Mouse (Mus musculus): ENCODE data around the gene Kctd2. TPM values are rescaled to one million over a fixed set of nuclear protein-coding genes. Genes with fewer than 3 reads are reported as not detected.
A peak's percentile ranks its signal among the peaks of the same experiment; 100 is the strongest.

Kctd2 gene
- polyA plus RNA-seq, 1 experiment from 2014 or later, result 23.5 TPM

DNA sequence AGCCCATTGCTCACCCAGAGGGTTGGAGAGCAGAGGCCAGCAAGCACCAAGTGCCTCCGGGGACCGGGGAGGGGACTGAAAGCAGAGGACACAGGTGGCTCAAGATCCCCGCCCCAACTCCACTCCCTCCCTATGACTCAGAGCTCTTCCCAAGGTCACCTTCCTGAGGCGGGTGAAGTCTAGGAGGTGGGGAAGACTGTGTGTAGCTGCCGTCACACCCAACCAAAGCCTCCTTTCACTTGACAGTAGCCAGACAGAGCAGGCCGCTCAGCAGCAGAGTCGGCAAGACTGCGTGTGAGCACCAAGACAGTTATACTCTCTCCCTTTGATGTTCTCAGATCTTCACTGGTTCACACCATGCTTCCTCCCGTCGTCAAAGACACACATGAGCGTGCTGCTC is 43.5 kb downstream of the Kctd2 start:
- Histone ChIP-seq H3K4me2 (ENCODE audit: low read length) (no peak overlapping the region), H3K9me3 (ENCODE audit: control insufficient read depth, low read length) (no peaks in the 10 kb centered on the region), H3K4me3 (ENCODE audit: control insufficient read depth in 1 of 2, insufficient read depth in 1 of 2, low read depth in 1 of 2, low read length in 2 of 2) (no peak overlapping the region), H3K36me3 (ENCODE audit: control insufficient read depth, insufficient read depth, low read length) (no peaks in the 10 kb centered on the region), H3K9ac (ENCODE audit: low read length) (no peak overlapping the region), H3K27ac (replicated peaks in 1 of 2; ENCODE audit: control insufficient read depth in 1 of 2, insufficient read depth in 1 of 2, low read depth in 2 of 2, low read length in 2 of 2) (0 out of 4 replicates have a peak overlapping the region, but pooled peaks of 1 of the 2 experiments have one; percentile 1), H3K27me3 (ENCODE audit: control insufficient read depth, insufficient read depth, low read length) (no peaks in the 10 kb centered on the region), H3K4me1 (ENCODE audit: control insufficient read depth in 2 of 2, insufficient read depth in 2 of 2, low read length in 2 of 2) (peaks cover 6% of the 10 kb centered on the region in 2 experiments; a peak in 3 of 4 replicates)
- WGBS, result 43% methylated on average over 11 of the region's 11 CpGs
- ATAC-seq (ENCODE audit: insufficient number of reproducible peaks, insufficient read depth, low FRiP score, low read depth), result no peak

DNA sequence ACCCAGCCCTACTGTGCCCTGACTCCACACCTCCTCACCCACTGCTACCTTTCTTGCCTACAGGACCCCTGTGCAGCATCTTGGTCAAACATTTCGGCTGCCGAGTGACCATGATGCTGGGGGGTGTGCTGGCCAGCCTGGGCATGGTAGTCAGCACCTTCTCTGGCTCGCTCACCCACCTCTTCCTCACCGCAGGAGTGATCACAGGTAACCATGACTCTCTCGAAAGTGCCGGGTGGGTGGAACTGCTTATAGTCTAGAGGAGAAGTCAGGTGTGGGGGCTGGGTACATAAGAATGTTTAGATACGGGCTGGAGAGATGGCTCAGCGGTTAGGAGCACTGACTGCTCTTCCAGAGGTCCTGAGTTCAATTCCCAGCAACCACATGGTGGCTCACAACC is 44.9 kb downstream of the Kctd2 start:
- Histone ChIP-seq H3K36me3 (ENCODE audit: control insufficient read depth, insufficient read depth, low read length) (no peaks in the 10 kb centered on the region), H3K4me3 (ENCODE audit: control insufficient read depth in 1 of 2, insufficient read depth in 1 of 2, low read depth in 1 of 2, low read length in 2 of 2) (no peak overlapping the region), H3K9ac (ENCODE audit: low read length) (no peak overlapping the region), H3K4me1 (ENCODE audit: control insufficient read depth in 2 of 2, insufficient read depth in 2 of 2, low read length in 2 of 2) (peaks cover 6% of the 10 kb centered on the region in 2 experiments; a peak in 3 of 4 replicates), H3K27ac (replicated peaks in 1 of 2; ENCODE audit: control insufficient read depth in 1 of 2, insufficient read depth in 1 of 2, low read depth in 2 of 2, low read length in 2 of 2) (no peak overlapping the region), H3K27me3 (ENCODE audit: control insufficient read depth, insufficient read depth, low read length) (no peaks in the 10 kb centered on the region), H3K9me3 (ENCODE audit: control insufficient read depth, low read length) (no peaks in the 10 kb centered on the region), H3K4me2 (ENCODE audit: low read length) (no peak overlapping the region)
- ATAC-seq (ENCODE audit: insufficient number of reproducible peaks, insufficient read depth, low FRiP score, low read depth), result no peak
- 86% methylated on average over 8 of the region's 8 CpGs for WGBS

DNA sequence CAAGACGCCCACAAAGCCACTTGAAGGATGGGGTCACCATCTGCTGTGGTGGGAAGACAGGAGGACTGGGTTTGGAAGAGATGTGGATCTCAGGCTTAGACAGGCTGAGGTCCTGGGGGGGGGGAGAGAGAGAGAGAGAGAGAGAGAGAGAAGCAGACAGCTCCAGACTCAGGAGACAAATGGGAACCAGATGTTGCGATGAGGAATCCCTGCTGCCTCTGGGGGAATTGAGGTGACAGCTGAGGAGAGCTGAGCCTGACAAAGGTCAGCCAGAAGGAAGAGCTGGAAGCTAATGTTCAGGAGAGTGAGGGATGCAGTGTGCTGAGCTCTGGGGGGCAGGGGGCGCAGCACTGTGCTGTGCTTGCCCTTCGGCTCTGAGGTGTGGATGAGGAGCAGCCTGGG is 47.3 kb downstream of the Kctd2 start:
- Histone ChIP-seq H3K9me3 (ENCODE audit: control insufficient read depth, low read length) (no peaks in the 10 kb centered on the region), H3K9ac (ENCODE audit: low read length) (no peak overlapping the region), H3K4me3 (ENCODE audit: control insufficient read depth in 1 of 2, insufficient read depth in 1 of 2, low read depth in 1 of 2, low read length in 2 of 2) (no peak overlapping the region), H3K4me1 (ENCODE audit: control insufficient read depth in 2 of 2, insufficient read depth in 2 of 2, low read length in 2 of 2) (peaks cover 6% of the 10 kb centered on the region in 2 experiments; a peak in 3 of 4 replicates), H3K27me3 (ENCODE audit: control insufficient read depth, insufficient read depth, low read length) (no peaks in the 10 kb centered on the region), H3K27ac (replicated peaks in 1 of 2; ENCODE audit: control insufficient read depth in 1 of 2, insufficient read depth in 1 of 2, low read depth in 2 of 2, low read length in 2 of 2) (no peak overlapping the region), H3K36me3 (ENCODE audit: control insufficient read depth, insufficient read depth, low read length) (no peaks in the 10 kb centered on the region), H3K4me2 (ENCODE audit: low read length) (no peak overlapping the region)
- 20% methylated on average over 4 of the region's 4 CpGs for WGBS
- no peak for ATAC-seq (ENCODE audit: insufficient number of reproducible peaks, insufficient read depth, low FRiP score, low read depth)

DNA sequence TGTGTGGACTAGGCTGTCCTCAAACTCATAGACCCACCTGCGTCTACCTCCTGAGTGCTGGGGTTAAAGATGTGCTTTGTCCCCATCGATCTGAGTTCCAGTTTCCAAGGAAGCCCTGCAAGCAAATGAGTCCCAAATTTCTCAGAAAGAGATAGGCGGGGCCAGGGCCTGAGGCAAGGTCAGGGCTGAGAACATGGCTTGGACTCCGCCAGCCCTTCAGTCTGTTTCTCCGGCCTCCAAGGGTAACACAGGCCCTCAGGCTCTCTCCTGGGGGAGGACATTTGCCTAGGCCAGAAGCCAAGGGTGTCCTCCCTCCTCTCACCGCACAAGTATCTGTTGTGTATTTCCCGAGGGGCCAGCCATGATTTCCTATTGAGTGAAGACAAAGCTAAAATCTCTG is 52.3 kb downstream of the Kctd2 start:
- no peaks in the 10 kb centered on the region for H3K36me3 ChIP-seq (ENCODE audit: control insufficient read depth, insufficient read depth, low read length)
- H3K9ac ChIP-seq (ENCODE audit: low read length), result no peak overlapping the region
- H3K27me3 ChIP-seq (ENCODE audit: control insufficient read depth, insufficient read depth, low read length), result no peaks in the 10 kb centered on the region
- no peak overlapping the region for H3K4me3 ChIP-seq (ENCODE audit: control insufficient read depth in 1 of 2, insufficient read depth in 1 of 2, low read depth in 1 of 2, low read length in 2 of 2)
- no peak overlapping the region for H3K4me2 ChIP-seq (ENCODE audit: low read length)
- no peaks in the 10 kb centered on the region for H3K9me3 ChIP-seq (ENCODE audit: control insufficient read depth, low read length)
- WGBS, result 78% methylated on average over 7 of the region's 7 CpGs
- ATAC-seq (ENCODE audit: insufficient number of reproducible peaks, insufficient read depth, low FRiP score, low read depth), result no peak
- H3K4me1 ChIP-seq (ENCODE audit: control insufficient read depth in 2 of 2, insufficient read depth in 2 of 2, low read length in 2 of 2), result peaks cover 14 to 27% of the 10 kb centered on the region in 2 experiments
- no peak overlapping the region for H3K27ac ChIP-seq (replicated peaks in 1 of 2; ENCODE audit: control insufficient read depth in 1 of 2, insufficient read depth in 1 of 2, low read depth in 2 of 2, low read length in 2 of 2)

DNA sequence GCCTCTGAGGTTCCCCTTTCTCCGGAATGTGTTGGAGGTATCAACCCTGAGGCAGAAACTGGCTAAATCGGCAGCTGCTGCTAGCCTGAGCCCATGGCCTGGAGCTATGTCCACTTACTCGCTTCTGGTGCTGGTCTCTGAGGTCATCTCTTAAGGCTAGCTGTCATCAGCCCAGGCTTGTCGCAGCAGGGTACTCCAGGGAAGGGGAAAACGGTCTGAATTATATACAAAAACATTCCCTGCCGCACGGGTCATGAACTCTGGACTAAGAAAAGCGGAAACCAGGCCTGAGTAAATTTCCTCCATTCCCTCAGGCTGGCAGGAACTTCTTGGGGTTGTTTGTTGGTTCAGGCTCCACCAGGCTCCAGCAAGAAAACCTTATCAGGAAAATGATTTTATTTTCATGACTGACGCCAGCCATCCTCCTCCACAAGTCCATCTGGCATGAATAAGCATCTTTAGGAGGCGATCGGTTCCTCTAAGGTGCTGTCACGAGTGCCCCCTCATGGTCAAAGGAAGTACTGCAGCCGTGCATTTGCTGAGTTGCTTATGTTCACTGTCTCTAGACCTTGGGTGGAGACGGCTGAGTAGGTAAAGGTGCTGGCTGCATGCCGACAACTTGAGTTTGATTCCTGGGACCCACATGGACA is 53.8 kb downstream of the Kctd2 start:
- Histone ChIP-seq H3K9ac (ENCODE audit: low read length) (peak overlapping the region; percentile 17; the same call in 1 of the 2 replicates), H3K27ac (replicated peaks in 1 of 2; ENCODE audit: control insufficient read depth in 1 of 2, insufficient read depth in 1 of 2, low read depth in 2 of 2, low read length in 2 of 2) (peak overlapping the region; percentile 78 to 79), H3K9me3 (ENCODE audit: control insufficient read depth, low read length) (no peaks in the 10 kb centered on the region), H3K27me3 (ENCODE audit: control insufficient read depth, insufficient read depth, low read length) (no peaks in the 10 kb centered on the region), H3K4me3 (ENCODE audit: control insufficient read depth in 1 of 2, insufficient read depth in 1 of 2, low read depth in 1 of 2, low read length in 2 of 2) (no peak overlapping the region), H3K36me3 (ENCODE audit: control insufficient read depth, insufficient read depth, low read length) (peaks cover 3% of the 10 kb centered on the region; the same call in 1 of the 2 replicates), H3K4me2 (ENCODE audit: low read length) (peak overlapping the region; percentile 14; the same call in 1 of the 2 replicates), H3K4me1 (ENCODE audit: control insufficient read depth in 2 of 2, insufficient read depth in 2 of 2, low read length in 2 of 2) (peaks cover 14 to 27% of the 10 kb centered on the region in 2 experiments)
- peak; percentile 51 for ATAC-seq (ENCODE audit: insufficient number of reproducible peaks, insufficient read depth, low FRiP score, low read depth)
- WGBS, result 17% methylated on average over 15 of the region's 15 CpGs

DNA sequence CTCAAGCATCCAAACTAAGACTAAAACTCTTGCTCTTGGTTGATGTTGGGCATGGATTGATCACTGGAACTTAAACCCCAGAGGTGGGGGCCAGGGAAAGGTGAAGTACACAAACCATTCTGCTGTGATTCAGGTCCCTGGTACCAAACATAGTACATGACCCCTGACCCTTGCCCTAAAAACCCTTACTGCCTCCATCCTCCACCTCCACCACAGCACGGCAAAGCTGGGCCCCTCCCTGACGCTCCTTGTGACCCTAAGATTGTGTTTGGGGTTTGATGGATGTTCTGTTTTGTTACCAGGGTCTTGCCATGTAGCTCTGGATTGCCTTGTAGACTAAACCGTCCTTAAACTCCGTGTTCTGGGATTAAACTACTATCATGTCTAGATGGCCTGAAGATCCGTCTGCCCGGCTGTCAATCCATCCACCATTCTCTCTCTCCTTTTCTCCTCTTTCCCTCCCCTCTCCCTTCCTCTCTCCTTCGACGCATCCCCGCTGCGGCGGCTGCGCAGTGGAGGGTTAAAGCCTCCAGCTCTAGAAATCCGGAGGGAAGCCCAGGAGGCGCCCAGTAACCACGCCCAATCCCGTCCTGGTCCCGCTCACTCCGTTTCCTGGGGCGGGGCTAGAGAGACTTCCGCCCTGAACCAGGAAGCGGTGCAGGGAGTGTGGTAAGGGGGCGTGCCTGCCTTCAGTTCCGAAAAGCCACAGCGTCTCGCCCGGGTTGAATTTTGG is 55.3 kb downstream of the Kctd2 start, which contains the start of gene Armc7:
Gene Armc7 (plus strand): TSS at position 643 of the 733 bp plus-strand sequence.
- Histone ChIP-seq H3K27ac (replicated peaks in 1 of 2; ENCODE audit: control insufficient read depth in 1 of 2, insufficient read depth in 1 of 2, low read depth in 2 of 2, low read length in 2 of 2) (peak within 1 kb of the TSS; percentile 46 to 78), H3K4me1 (ENCODE audit: control insufficient read depth in 2 of 2, insufficient read depth in 2 of 2, low read length in 2 of 2) (peaks cover 14 to 27% of the 10 kb centered on the region in 2 experiments), H3K9me3 (ENCODE audit: control insufficient read depth, low read length) (no peaks in the 10 kb centered on the region), H3K36me3 (ENCODE audit: control insufficient read depth, insufficient read depth, low read length) (peaks cover 10% of the 10 kb centered on the region), H3K9ac (ENCODE audit: low read length) (peak within 1 kb of the TSS; percentile 84), H3K4me2 (ENCODE audit: low read length) (peak within 1 kb of the TSS; percentile 90), H3K4me3 (ENCODE audit: control insufficient read depth in 1 of 2, insufficient read depth in 1 of 2, low read depth in 1 of 2, low read length in 2 of 2) (peak within 1 kb of the TSS; percentile 71 to 82), H3K27me3 (ENCODE audit: control insufficient read depth, insufficient read depth, low read length) (no peaks in the 10 kb centered on the region)
- peak; percentile 92 for ATAC-seq (ENCODE audit: insufficient number of reproducible peaks, insufficient read depth, low FRiP score, low read depth)
- under 1% methylated on average over 26 of the region's 26 CpGs for WGBS

DNA sequence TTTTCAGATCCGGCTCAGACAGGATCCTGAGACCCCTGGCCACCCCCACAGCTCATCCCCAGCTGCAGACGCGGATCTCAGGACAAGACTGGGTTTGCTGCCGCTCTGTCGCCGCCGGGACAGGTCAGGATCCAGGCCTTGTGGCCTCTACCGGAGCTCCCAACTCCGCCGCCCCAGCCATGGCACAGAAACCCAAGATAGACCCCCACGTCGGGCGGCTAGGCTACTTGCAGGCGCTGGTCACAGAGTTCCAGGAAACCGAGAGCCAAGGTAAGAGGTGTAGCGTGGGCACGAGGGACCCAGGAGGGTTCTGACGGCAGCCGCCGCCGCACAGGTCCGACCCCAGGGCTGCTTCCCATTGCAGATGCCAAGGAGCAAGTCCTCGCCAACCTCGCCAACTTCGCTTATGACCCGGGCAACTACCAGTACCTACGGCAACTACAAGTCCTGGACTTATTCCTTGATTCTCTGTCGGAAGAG is 55.9 kb downstream of the Kctd2 start:
- Histone ChIP-seq H3K4me1 (ENCODE audit: control insufficient read depth in 2 of 2, insufficient read depth in 2 of 2, low read length in 2 of 2) (peaks cover 14 to 27% of the 10 kb centered on the region in 2 experiments), H3K36me3 (ENCODE audit: control insufficient read depth, insufficient read depth, low read length) (peaks cover 10% of the 10 kb centered on the region), H3K27ac (replicated peaks in 1 of 2; ENCODE audit: control insufficient read depth in 1 of 2, insufficient read depth in 1 of 2, low read depth in 2 of 2, low read length in 2 of 2) (0 out of 4 replicates have a peak overlapping the region, but pooled peaks of 1 of the 2 experiments have one; percentile 10), H3K9ac (ENCODE audit: low read length) (peak overlapping the region; percentile 84), H3K4me3 (ENCODE audit: control insufficient read depth in 1 of 2, insufficient read depth in 1 of 2, low read depth in 1 of 2, low read length in 2 of 2) (peak overlapping the region; percentile 71 to 82), H3K9me3 (ENCODE audit: control insufficient read depth, low read length) (no peaks in the 10 kb centered on the region), H3K27me3 (ENCODE audit: control insufficient read depth, insufficient read depth, low read length) (no peaks in the 10 kb centered on the region), H3K4me2 (ENCODE audit: low read length) (peak overlapping the region; percentile 90)
- peak; percentile 5; the same call in 1 of the 2 replicates for ATAC-seq (ENCODE audit: insufficient number of reproducible peaks, insufficient read depth, low FRiP score, low read depth)
- WGBS, result 2% methylated on average over 28 of the region's 28 CpGs

All from heart, embryonic 14.5 days (tissue).